Mouse (Mus musculus) hindbrain, embryonic 13.5 days (tissue): ENCODE data around the gene Cd300e. TPM values are rescaled to one million over a fixed set of nuclear protein-coding genes. Genes with fewer than 3 reads are reported as not detected.

Experiments
- ATAC-seq: fragments of 200-750 bp; cut with Nextera tagmentation; 2 replicates; pipeline ENCODE4 v1.8.0; 2017; ENCODE audit warnings: moderate TSS enrichment; ENCODE audit not compliant: low FRiP score
- H3K27ac ChIP-seq: fragments of 300-500 bp; sonication (generic); 2 replicates; pipeline ENCODE4 v1.5.1; 2015; ENCODE audit warnings: inconsistent platforms, mild to moderate bottlenecking, moderate library complexity
- H3K27me3 ChIP-seq: fragments of 300-500 bp; sonication (generic); 2 replicates; pipeline ENCODE4 v1.6.1; 2015; ENCODE audit warnings: mild to moderate bottlenecking, inconsistent platforms
- H3K36me3 ChIP-seq: fragments of 300-500 bp; sonication (generic); 2 replicates; pipeline ENCODE4 v1.6.1; 2015; ENCODE audit warnings: mild to moderate bottlenecking, inconsistent platforms
- H3K4me1 ChIP-seq: fragments of 300-500 bp; sonication (generic); replicated peaks from 2 replicates; pipeline ENCODE4 v1.6.1; 2015; ENCODE audit warnings: inconsistent platforms
- H3K4me2 ChIP-seq: fragments of 300-500 bp; sonication (generic); 2 replicates; pipeline ENCODE4 v1.6.1; 2015; ENCODE audit warnings: inconsistent platforms, mild to moderate bottlenecking, moderate library complexity
- H3K4me3 ChIP-seq: fragments of 300-500 bp; sonication (generic); 2 replicates; pipeline ENCODE4 v1.5.1; 2015; ENCODE audit warnings: mild to moderate bottlenecking, inconsistent platforms
- H3K9ac ChIP-seq: fragments of 300-500 bp; sonication (generic); 2 replicates; pipeline ENCODE4 v1.6.1; 2015; ENCODE audit warnings: mild to moderate bottlenecking, inconsistent platforms
- H3K9me3 ChIP-seq: fragments of 300-500 bp; sonication (generic); 2 replicates; pipeline ENCODE4 v1.6.1; 2016; ENCODE audit warnings: inconsistent platforms
- WGBS: fragments of 180-500 bp; shearing (Covaris S2); methylation state at CpG from one replicate; pipeline ENCODE4 v1.1.7; 2015; 5-methylcytosine and 5-hydroxymethylcytosine counted together
- polyA plus RNA-seq: library from polyadenylated mRNA; unstranded; fragments of >200 nt; fragmentation: Nextera tagmentation; extraction: Ambion mirVana; gene quantifications from 2 replicates; pipeline ENCODE4 v1.2.1, GENCODE M21; 2015

Cd300e gene
- polyA plus RNA-seq, 1 experiment from 2014 or later, result not detected

- Histone ChIP-seq H3K36me3 (no peaks in the 10 kb centered on the region), H3K27me3 (0 out of 2 replicates have a peak, but pooled peaks cover 1% of the 10 kb centered on the region), H3K4me1 (peaks cover 9% of the 10 kb centered on the region), H3K4me2 (no peak overlapping the region), H3K4me3 (no peak overlapping the region), H3K9me3 (no peaks in the 10 kb centered on the region), H3K9ac (no peak overlapping the region), H3K27ac (no peak overlapping the region)
- no peak for ATAC-seq
- 59% methylated on average over 10 of the region's 10 CpGs for WGBS
Measured at GRCm38 (mm10) chr11:115098203-115098932, 36.4 kb upstream of the Cd300e start.

GRCm38 (mm10) chr11:115092140-115092539 lies 30.2 kb upstream of the Cd300e start:
- 20% methylated on average over 4 of the region's 4 CpGs for WGBS
- peaks cover 40% of the 10 kb centered on the region for H3K27me3 ChIP-seq
- no peak overlapping the region for H3K9ac ChIP-seq
- peak overlapping the region; percentile 34; the same call in 1 of the 2 replicates for H3K4me3 ChIP-seq
- H3K9me3 ChIP-seq, result no peaks in the 10 kb centered on the region
- H3K4me1 ChIP-seq, result peaks cover 12% of the 10 kb centered on the region
- no peak for ATAC-seq
- H3K36me3 ChIP-seq, result no peaks in the 10 kb centered on the region
- H3K4me2 ChIP-seq, result peak overlapping the region; percentile 54
- H3K27ac ChIP-seq, result no peak overlapping the region

GRCm38 (mm10) chr11:115091362-115091901 lies 29.5 kb upstream of the Cd300e start, which contains the start of gene Rab37:
Gene Rab37 (plus strand): TSS chr11:115091431.
- H3K4me1 ChIP-seq, result peaks cover 12% of the 10 kb centered on the region
- no peak for ATAC-seq
- no peaks in the 10 kb centered on the region for H3K9me3 ChIP-seq
- peaks cover 41% of the 10 kb centered on the region for H3K27me3 ChIP-seq
- peak within 1 kb of the TSS; percentile 34 for H3K4me3 ChIP-seq
- 2% methylated on average over 36 of the region's 36 CpGs for WGBS
- no peaks in the 10 kb centered on the region for H3K36me3 ChIP-seq
- H3K27ac ChIP-seq, result no peak within 1 kb of the TSS
- H3K9ac ChIP-seq, result peak within 1 kb of the TSS; percentile 56
- peak within 1 kb of the TSS; percentile 54 for H3K4me2 ChIP-seq

- no peak overlapping the region for H3K27ac ChIP-seq
- peaks cover 16% of the 10 kb centered on the region for H3K4me1 ChIP-seq
- H3K27me3 ChIP-seq, result peaks cover 49% of the 10 kb centered on the region
- H3K4me2 ChIP-seq, result no peak overlapping the region
- no peak overlapping the region for H3K4me3 ChIP-seq
- no peaks in the 10 kb centered on the region for H3K36me3 ChIP-seq
- H3K9me3 ChIP-seq, result no peaks in the 10 kb centered on the region
- H3K9ac ChIP-seq, result no peak overlapping the region
- no peak for ATAC-seq
- 66% methylated on average over 6 of the region's 6 CpGs for WGBS
Measured at GRCm38 (mm10) chr11:115089853-115090252, 27.9 kb upstream of the Cd300e start.

- H3K9me3 ChIP-seq, result no peaks in the 10 kb centered on the region
- peaks cover 21% of the 10 kb centered on the region for H3K4me1 ChIP-seq
- H3K4me2 ChIP-seq, result no peak overlapping the region
- H3K27me3 ChIP-seq, result peaks cover 43% of the 10 kb centered on the region
- H3K4me3 ChIP-seq, result no peak overlapping the region
- 69% methylated on average over 7 of the region's 7 CpGs for WGBS
- no peak for ATAC-seq
- H3K36me3 ChIP-seq, result no peaks in the 10 kb centered on the region
- H3K27ac ChIP-seq, result no peak overlapping the region
- no peak overlapping the region for H3K9ac ChIP-seq
Measured at GRCm38 (mm10) chr11:115086213-115086612, 24.2 kb upstream of the Cd300e start.

GRCm38 (mm10) chr11:115085064-115085463 lies 23.1 kb upstream of the Cd300e start:
- 50% methylated on average over 8 of the region's 8 CpGs for WGBS
- Histone ChIP-seq H3K27me3 (peaks cover 31% of the 10 kb centered on the region), H3K9me3 (no peaks in the 10 kb centered on the region), H3K4me1 (peaks cover 19% of the 10 kb centered on the region), H3K27ac (no peak overlapping the region), H3K4me3 (no peak overlapping the region), H3K36me3 (no peaks in the 10 kb centered on the region), H3K4me2 (no peak overlapping the region), H3K9ac (no peak overlapping the region)
- ATAC-seq, result no peak

GRCm38 (mm10) chr11:115084595-115084994 lies 22.6 kb upstream of the Cd300e start:
- ATAC-seq, result no peak
- H3K9me3 ChIP-seq, result no peaks in the 10 kb centered on the region
- no peak overlapping the region for H3K9ac ChIP-seq
- peaks cover 29% of the 10 kb centered on the region for H3K27me3 ChIP-seq
- H3K4me2 ChIP-seq, result no peak overlapping the region
- WGBS, result 17% methylated on average over 12 of the region's 12 CpGs
- no peak overlapping the region for H3K4me3 ChIP-seq
- H3K36me3 ChIP-seq, result no peaks in the 10 kb centered on the region
- peaks cover 19% of the 10 kb centered on the region for H3K4me1 ChIP-seq
- H3K27ac ChIP-seq, result no peak overlapping the region

GRCm38 (mm10) chr11:115083376-115084139 lies 21.6 kb upstream of the Cd300e start:
- Histone ChIP-seq H3K27me3 (peaks cover 29% of the 10 kb centered on the region), H3K9ac (no peak overlapping the region), H3K27ac (no peak overlapping the region), H3K4me1 (peaks cover 19% of the 10 kb centered on the region), H3K9me3 (no peaks in the 10 kb centered on the region), H3K4me3 (no peak overlapping the region), H3K36me3 (no peaks in the 10 kb centered on the region), H3K4me2 (no peak overlapping the region)
- no peak for ATAC-seq
- 41% methylated on average over 18 of the region's 18 CpGs for WGBS

GRCm38 (mm10) chr11:115082196-115082595 lies 20.2 kb upstream of the Cd300e start:
- no peak overlapping the region for H3K9ac ChIP-seq
- no peaks in the 10 kb centered on the region for H3K36me3 ChIP-seq
- H3K27me3 ChIP-seq, result peaks cover 29% of the 10 kb centered on the region
- H3K27ac ChIP-seq, result no peak overlapping the region
- WGBS, result 69% methylated on average over 6 of the region's 6 CpGs
- H3K4me3 ChIP-seq, result no peak overlapping the region
- H3K4me2 ChIP-seq, result no peak overlapping the region
- no peaks in the 10 kb centered on the region for H3K9me3 ChIP-seq
- ATAC-seq, result no peak
- H3K4me1 ChIP-seq, result peaks cover 19% of the 10 kb centered on the region

GRCm38 (mm10) chr11:115081373-115081772 lies 19.4 kb upstream of the Cd300e start:
- WGBS, result 75% methylated on average over 3 of the region's 3 CpGs
- H3K4me1 ChIP-seq, result peaks cover 19% of the 10 kb centered on the region

GRCm38 (mm10) chr11:115080886-115081285 lies 18.9 kb upstream of the Cd300e start:
- no peak for ATAC-seq
- Histone ChIP-seq H3K4me1 (peaks cover 19% of the 10 kb centered on the region), H3K4me3 (no peak overlapping the region), H3K36me3 (no peaks in the 10 kb centered on the region), H3K4me2 (no peak overlapping the region), H3K27me3 (peaks cover 36% of the 10 kb centered on the region), H3K27ac (no peak overlapping the region), H3K9ac (no peak overlapping the region), H3K9me3 (no peaks in the 10 kb centered on the region)
- WGBS, result 40% methylated on average over 13 of the region's 13 CpGs

More at GRCm38 (mm10) chr11:115081373-115081772, 19.4 kb upstream of the Cd300e start:
- no peak overlapping the region for H3K27ac ChIP-seq
- H3K4me3 ChIP-seq, result no peak overlapping the region
- peaks cover 33% of the 10 kb centered on the region for H3K27me3 ChIP-seq
- H3K9ac ChIP-seq, result no peak overlapping the region
- no peaks in the 10 kb centered on the region for H3K36me3 ChIP-seq
- no peak overlapping the region for H3K4me2 ChIP-seq
- no peak for ATAC-seq
- H3K9me3 ChIP-seq, result no peaks in the 10 kb centered on the region

GRCm38 (mm10) chr11:115078680-115079079 lies 16.7 kb upstream of the Cd300e start:
- no peak for ATAC-seq
- H3K4me2 ChIP-seq, result no peak overlapping the region
- H3K4me3 ChIP-seq, result no peak overlapping the region
- no peak overlapping the region for H3K9ac ChIP-seq
- no peaks in the 10 kb centered on the region for H3K36me3 ChIP-seq
- H3K9me3 ChIP-seq, result no peaks in the 10 kb centered on the region
- peaks cover 46% of the 10 kb centered on the region for H3K27me3 ChIP-seq
- WGBS, result 88% methylated on average over 5 of the region's 5 CpGs
- peaks cover 3% of the 10 kb centered on the region for H3K4me1 ChIP-seq
- no peak overlapping the region for H3K27ac ChIP-seq
